Comparison of ENCODE assay signal across 10 mouse cellular contexts in genomic region chr3:151775089-151775488, GRCm38 (mm10). TPM values are rescaled to one million over a fixed set of nuclear protein-coding genes. Genes with fewer than 3 reads are reported as not detected.
DNase-seq lines count a peak whose midpoint lies in the region; ATAC-seq lines count a peak whose summit lies in the region.
"Had no signal": no experiment of that assay in that cellular context is flagged by ENCODE, and none has a peak within 500 bp of the region (broad histone marks: within the 10 kb centered on the region; RNA-seq: fewer than 3 reads in every experiment).

No protein-coding gene starts in this region.

- H3K27ac ChIP-seq in forebrain, embryonic 14.5 days (ENCODE audit: low read depth, low read length), result no peak overlapping the region
- no peak overlapping the region for H3K27ac ChIP-seq in forebrain, embryonic 15.5 days (replicated peaks)
- H3K27ac ChIP-seq: lung, embryonic 15.5 days; stomach, embryonic 15.5 days had no signal

- H3K27me3 ChIP-seq in forebrain, embryonic 14.5 days (replicated peaks; ENCODE audit: control insufficient read depth, insufficient read depth, low read length), result no peaks in the 10 kb centered on the region
- H3K27me3 ChIP-seq in forebrain, embryonic 15.5 days, result no peaks in the 10 kb centered on the region
- H3K27me3 ChIP-seq: lung, embryonic 15.5 days; stomach, embryonic 15.5 days had no signal

- ATAC-seq in forebrain, embryonic 14.5 days, result no peak
- no peak for ATAC-seq in forebrain, embryonic 15.5 days (replicated peaks)

- DNase-seq in forebrain, embryonic 14.5 days (ENCODE audit: low spot score), result peak; percentile 30
- peak; percentile 39 to 50 for DNase-seq in urinary bladder, postnatal 36 days (ENCODE audit: low spot score in 2 of 2)
- no peak for DNase-seq in urinary bladder, postnatal 10 days (ENCODE audit: low spot score)
- DNase-seq in kidney, postnatal 36 days, result peak; percentile 17 to 69
- peak; percentile 61 for DNase-seq in lung, postnatal 10 days
- no peak for DNase-seq in thymus, postnatal 36 days
- DNase-seq in spleen, postnatal 14 days (ENCODE audit: low spot score in 2 of 2), result no peak

- no peak overlapping the region for H3K4me2 ChIP-seq in forebrain, embryonic 14.5 days (ENCODE audit: low read length)
- H3K4me2 ChIP-seq in forebrain, embryonic 15.5 days (replicated peaks), result no peak overlapping the region
- H3K4me2 ChIP-seq: lung, embryonic 15.5 days; stomach, embryonic 15.5 days had no signal

- WGBS in forebrain, embryonic 14.5 days, result 79% methylated on average over 4 of the region's 4 CpGs
- 82% methylated on average over 4 of the region's 4 CpGs for WGBS in forebrain, embryonic 15.5 days

- H3K9ac ChIP-seq in forebrain, embryonic 14.5 days (ENCODE audit: low read length), result no peak overlapping the region
- no peak overlapping the region for H3K9ac ChIP-seq in forebrain, embryonic 15.5 days (replicated peaks)
- H3K9ac ChIP-seq: lung, embryonic 15.5 days; stomach, embryonic 15.5 days had no signal

- no peak overlapping the region for H3K4me3 ChIP-seq in forebrain, embryonic 14.5 days (ENCODE audit: low read depth, low read length)
- H3K4me3 ChIP-seq in forebrain, embryonic 15.5 days, result no peak overlapping the region
- H3K4me3 ChIP-seq: lung, embryonic 15.5 days; stomach, embryonic 15.5 days had no signal

- no peaks in the 10 kb centered on the region for H3K9me3 ChIP-seq in forebrain, embryonic 14.5 days (replicated peaks; ENCODE audit: control insufficient read depth, low read length)
- H3K9me3 ChIP-seq in forebrain, embryonic 15.5 days, result no peaks in the 10 kb centered on the region
- H3K9me3 ChIP-seq: lung, embryonic 15.5 days; stomach, embryonic 15.5 days had no signal

- no peaks in the 10 kb centered on the region for H3K36me3 ChIP-seq in forebrain, embryonic 14.5 days (ENCODE audit: control insufficient read depth, insufficient read depth, low read length)
- no peaks in the 10 kb centered on the region for H3K36me3 ChIP-seq in forebrain, embryonic 15.5 days
- H3K36me3 ChIP-seq: lung, embryonic 15.5 days; stomach, embryonic 15.5 days had no signal

- no peaks in the 10 kb centered on the region for H3K4me1 ChIP-seq in forebrain, embryonic 14.5 days (ENCODE audit: control insufficient read depth, insufficient read depth, low read length)
- no peaks in the 10 kb centered on the region for H3K4me1 ChIP-seq in forebrain, embryonic 15.5 days
- H3K4me1 ChIP-seq: lung, embryonic 15.5 days; stomach, embryonic 15.5 days had no signal

RNA-seq across cellular contexts. Expression of gene Ifi44l, which starts 12.4 kb away (rescaled TPM):
- polyA plus RNA-seq in forebrain, embryonic 14.5 days (2014; fragmentation: Nextera tagmentation; extraction: Ambion mirVana), result not detected in 2 replicates
- not detected in 2 replicates for polyA plus RNA-seq in forebrain, embryonic 15.5 days (2015; fragmentation: Nextera tagmentation; extraction: Ambion mirVana)
- polyA plus RNA-seq: lung, embryonic 15.5 days; stomach, embryonic 15.5 days had no signal

RNA-seq across cellular contexts. Expression of gene Ifi44, which starts 25.3 kb away (rescaled TPM):
- polyA plus RNA-seq in forebrain, embryonic 14.5 days (2014; fragmentation: Nextera tagmentation; extraction: Ambion mirVana), result 0.11 and 0.30 TPM in 2 replicates
- polyA plus RNA-seq in forebrain, embryonic 15.5 days (2015; fragmentation: Nextera tagmentation; extraction: Ambion mirVana), result 0.17 and 0.29 TPM in 2 replicates

Comparison
In these comparisons a context has a peak if more than half of its experiments do, and no peak if none do; other contexts are left out.
1. DNase-seq: peak in forebrain, embryonic 14.5 days (single experiment), urinary bladder, postnatal 36 days (2 of 2), kidney, postnatal 36 days (2 of 2) and lung, postnatal 10 days (single experiment); none in urinary bladder, postnatal 10 days (single experiment), thymus, postnatal 36 days (0 of 2) and spleen, postnatal 14 days (0 of 2).